Mouse (Mus musculus): ENCODE results near the gene Rec114. TPM values are rescaled to one million over a fixed set of nuclear protein-coding genes. Genes with fewer than 3 reads are reported as not detected.

Rec114 gene
- total RNA-seq (2014; fragmentation: Nextera tagmentation) (not detected in 2 replicates), total RNA-seq (2017) (not detected in 2 replicates)

- no peak for ATAC-seq (replicated peaks; ENCODE audit: poor library complexity, severe bottlenecking)
Observed at GRCm38 (mm10) chr9:58743702-58744248, at the start of gene Rec114. Rec114 (minus strand) TSS chr9:58743964.

- ATAC-seq (replicated peaks; ENCODE audit: poor library complexity, severe bottlenecking) = no peak
Observed at GRCm38 (mm10) chr9:58789476-58789875, 45.7 kb upstream of the Rec114 start.

DNA sequence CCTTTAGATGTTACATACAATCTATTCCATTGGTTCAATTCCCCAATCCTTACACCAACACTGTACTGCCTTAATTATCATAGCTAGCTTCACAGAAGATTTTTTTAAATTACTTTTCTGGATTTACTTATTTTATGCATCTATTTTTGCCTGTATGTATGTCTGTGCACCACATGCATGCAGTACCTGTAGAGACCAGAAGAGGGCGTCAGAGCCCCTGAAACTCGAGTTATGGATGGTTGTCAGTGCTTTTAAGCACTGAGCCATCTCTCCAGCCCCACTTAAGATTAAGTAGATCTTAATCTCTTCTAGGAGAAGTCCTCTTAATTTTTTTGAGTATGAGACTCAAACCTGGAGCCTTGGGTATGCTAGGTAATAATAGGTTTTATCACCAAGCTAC lies 31.6 kb upstream of the Rec114 start:
- no peak for ATAC-seq (replicated peaks; ENCODE audit: poor library complexity, severe bottlenecking)

GRCm38 (mm10) chr9:58774761-58775160 lies 31.0 kb upstream of the Rec114 start:
- ATAC-seq (replicated peaks; ENCODE audit: poor library complexity, severe bottlenecking) = no peak

DNA sequence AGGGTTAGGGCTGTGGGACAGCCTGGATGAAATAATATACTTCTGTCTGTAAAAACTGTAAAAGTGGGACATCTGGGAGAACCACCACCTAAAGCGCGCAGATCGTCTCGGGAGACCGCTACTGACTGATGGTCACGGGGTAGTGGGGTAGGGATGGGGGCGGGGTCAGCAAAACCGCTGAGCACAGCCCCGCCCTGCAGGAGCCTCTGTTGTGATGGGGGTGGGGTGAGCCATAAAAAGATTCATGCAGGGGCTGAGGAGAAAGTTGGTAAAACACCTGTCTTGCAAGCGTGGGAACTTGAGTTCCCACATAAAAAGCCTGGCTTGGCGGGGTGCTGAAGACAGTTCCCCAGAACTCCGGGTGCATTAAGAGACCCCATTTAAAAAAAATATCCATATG lies 26.2 kb upstream of the Rec114 start:
- ATAC-seq (replicated peaks; ENCODE audit: poor library complexity, severe bottlenecking) = no peak

DNA sequence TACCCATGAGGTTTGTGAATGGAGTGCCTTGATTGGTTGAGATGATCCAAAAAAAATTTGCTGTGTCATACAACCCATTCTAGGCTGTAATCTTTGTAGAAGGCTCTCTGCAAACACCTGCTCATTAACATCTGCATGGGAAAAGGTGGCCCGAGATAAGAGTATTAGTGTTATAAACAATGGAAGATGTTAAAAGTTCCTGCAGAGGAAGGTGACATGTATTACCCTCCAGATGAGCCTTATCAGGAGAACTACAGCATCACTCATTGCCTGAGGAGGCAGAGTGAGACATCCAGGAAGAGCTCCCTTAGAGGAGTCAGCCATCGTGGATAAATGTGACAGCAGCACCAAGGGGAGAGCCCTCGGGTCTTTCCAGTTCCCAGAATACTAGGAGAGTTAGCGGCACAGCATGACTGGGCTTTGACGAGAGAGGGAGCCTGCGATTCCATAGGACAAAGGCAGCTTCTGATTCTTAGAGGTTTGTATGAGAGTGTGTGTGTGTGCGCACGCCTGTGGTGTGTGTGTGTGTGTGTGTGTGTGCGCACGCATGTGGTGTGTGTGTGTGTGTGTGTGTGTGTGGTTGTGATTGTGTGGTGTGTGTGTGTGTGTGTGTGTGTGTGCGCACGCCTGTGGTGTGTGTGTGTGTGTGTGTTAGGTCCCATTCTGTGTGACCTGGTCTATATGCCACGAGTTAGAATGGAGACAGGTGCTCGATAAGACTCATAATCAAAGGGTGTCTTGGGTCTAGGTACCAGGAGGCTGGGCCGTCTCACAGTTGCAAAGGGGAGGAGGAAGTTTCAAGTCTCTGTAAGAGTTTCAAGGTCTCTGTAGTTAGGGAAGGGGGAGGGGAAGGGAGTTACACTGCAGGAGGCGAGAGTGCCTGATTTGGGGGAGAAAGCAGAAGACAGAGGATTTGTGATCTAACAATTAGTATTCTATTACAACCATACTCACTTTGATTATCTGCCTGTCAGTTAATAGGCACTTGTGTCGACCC lies 23.5 kb upstream of the Rec114 start:
- ATAC-seq (replicated peaks; ENCODE audit: poor library complexity, severe bottlenecking) = peak; percentile 48; the same call in 1 of the 2 replicates

DNA sequence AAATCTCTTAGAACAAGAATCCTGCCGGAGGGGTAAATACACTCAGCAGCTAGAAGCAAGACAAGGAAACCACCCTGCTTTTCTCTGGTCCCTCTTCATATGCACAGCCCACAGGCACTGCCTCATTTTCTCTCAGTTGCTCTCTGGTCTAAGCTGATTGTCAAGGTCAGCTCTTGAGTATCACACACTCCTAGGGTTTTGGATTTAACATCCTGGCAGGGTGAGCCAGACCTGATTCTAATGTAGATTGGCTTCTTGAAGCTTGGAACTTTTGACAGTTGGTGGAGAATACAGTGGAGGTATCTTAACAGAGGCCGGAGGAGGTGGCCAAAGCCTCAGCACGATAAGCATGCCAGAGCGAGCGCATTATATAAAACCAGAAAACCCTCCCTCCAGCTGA lies 20.6 kb upstream of the Rec114 start:
- no peak for ATAC-seq (replicated peaks; ENCODE audit: poor library complexity, severe bottlenecking)

DNA sequence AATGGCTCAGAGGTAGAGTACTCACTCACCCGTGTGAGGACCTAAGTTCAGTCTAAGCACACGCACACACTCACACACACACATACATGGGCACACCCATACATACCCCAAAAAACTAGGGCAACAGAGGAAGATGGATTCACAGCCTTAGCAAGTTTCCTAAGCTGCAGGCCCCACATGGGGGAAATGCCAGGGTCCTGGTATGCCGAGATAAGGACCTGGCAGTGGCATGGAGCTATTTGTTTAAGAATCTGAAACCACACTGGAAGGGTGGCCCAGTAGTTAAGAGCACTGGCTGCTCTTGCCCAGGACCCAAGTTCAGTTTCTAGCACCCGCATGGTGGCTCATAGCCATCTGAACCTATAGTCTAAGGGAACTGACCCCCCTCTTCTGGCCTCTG lies 19.4 kb upstream of the Rec114 start:
- no peak for ATAC-seq (replicated peaks; ENCODE audit: poor library complexity, severe bottlenecking)

DNA sequence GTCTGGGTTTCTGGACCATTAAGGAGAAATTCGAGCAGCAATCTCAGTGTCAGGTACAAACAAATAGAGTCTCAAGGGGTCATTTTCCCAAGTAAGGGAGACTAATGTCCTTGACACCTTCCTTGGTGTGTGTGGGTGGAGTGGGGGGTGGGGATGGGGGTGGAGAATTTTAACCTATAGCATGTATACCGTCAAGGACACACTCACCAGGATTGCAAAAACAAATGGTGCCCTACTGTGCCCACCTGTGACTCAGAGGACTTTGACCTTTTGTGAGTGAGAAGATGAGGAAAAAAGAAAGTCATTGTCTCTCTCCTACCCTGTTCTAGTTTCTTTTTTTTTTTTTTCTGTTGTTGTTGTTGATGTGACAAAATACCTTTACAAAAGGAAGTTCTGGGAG lies 18.3 kb upstream of the Rec114 start:
- no peak for ATAC-seq (replicated peaks; ENCODE audit: poor library complexity, severe bottlenecking)

DNA sequence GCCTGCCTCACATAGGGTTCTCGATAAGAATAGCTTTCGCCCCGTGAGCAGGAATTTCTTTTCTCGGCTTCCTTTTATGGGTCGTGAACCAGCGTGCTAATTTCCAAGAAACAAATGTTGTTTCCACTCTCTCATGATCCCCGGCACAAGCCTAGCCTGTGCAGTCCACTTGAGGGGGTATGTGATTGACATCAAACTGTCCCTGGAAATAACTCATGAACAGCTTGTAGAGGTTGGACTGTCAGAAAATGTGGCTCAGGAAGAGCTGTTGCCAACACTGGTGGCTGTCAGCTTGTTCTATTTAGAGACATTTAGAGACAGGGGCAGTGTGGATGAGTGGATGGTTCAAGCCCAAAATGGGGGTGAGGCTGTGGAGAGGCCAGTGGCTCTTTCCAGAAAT lies 15.0 kb upstream of the Rec114 start:
- ATAC-seq (replicated peaks; ENCODE audit: poor library complexity, severe bottlenecking) = no peak

GRCm38 (mm10) chr9:58756371-58757132 lies 12.8 kb upstream of the Rec114 start:
- no peak for ATAC-seq (replicated peaks; ENCODE audit: poor library complexity, severe bottlenecking)

- no peak for ATAC-seq (replicated peaks; ENCODE audit: poor library complexity, severe bottlenecking)
Observed at GRCm38 (mm10) chr9:58753606-58754005, 9.8 kb upstream of the Rec114 start.

DNA sequence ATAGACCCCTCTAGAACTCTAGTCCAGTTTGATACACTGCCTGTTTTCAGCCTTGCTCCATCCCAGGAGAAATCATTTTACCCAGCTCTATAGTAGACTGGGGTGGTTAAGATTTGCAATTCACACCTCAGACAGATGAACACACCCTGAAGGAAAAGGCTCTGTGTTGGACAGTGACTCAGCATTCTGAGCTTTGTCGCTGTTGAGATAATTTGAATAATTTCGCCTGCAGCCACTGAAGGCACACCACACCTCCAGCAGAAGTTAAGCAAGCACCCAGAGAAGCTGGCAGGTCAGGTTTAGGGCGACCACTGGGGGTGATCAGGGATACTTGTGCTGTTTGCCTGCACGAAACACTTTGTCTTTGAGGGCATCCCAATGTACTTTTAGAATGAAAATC lies 4.4 kb upstream of the Rec114 start:
- ATAC-seq (replicated peaks; ENCODE audit: poor library complexity, severe bottlenecking) = no peak

DNA sequence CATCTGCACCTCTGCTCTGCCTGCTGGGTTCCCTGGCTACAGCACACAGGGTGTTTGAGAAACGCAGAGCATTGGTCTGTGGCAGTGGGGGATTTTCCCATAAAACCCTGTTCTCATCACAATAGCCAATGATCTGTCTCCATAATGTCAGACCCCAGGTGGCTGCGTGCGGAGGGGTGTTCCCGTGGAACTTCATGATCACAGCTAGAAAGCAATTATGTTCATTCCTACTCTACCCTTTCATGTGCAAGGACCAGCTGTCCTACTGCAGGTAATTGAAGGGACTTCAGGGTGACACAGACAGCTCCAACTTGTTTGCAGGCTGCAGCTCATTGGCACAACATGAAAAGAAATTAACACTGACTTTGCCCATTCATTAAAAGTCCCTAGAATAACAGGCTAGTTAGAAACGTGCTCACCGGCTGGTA lies 3.6 kb upstream of the Rec114 start:
- no peak for ATAC-seq (replicated peaks; ENCODE audit: poor library complexity, severe bottlenecking)

GRCm38 (mm10) chr9:58742692-58743091 lies 1.1 kb downstream of the Rec114 start:
- no peak for ATAC-seq (replicated peaks; ENCODE audit: poor library complexity, severe bottlenecking)

- ATAC-seq (replicated peaks; ENCODE audit: poor library complexity, severe bottlenecking) = no peak
Observed at GRCm38 (mm10) chr9:58741369-58741768, 2.4 kb downstream of the Rec114 start.

DNA sequence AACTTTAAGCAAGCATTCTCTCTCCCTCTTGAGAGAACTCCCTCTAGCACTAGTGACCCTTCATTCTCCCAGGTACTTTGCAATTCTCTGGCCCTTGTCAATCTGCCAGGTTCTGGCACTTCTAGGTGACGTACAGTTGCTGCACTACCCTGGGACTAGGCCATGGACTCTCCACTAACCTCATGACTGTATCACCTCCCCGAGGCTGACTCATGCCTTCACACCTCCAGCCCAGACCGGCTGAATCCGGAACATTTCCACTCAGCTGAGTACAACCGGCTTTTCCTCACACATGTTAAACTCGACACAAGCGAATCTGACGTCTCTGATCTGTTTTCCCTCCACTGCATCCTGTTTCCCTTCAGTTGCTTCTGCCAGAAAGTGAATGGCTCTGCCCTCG lies 4.0 kb downstream of the Rec114 start:
- no peak for ATAC-seq (replicated peaks; ENCODE audit: poor library complexity, severe bottlenecking)

GRCm38 (mm10) chr9:58723165-58723564 lies 20.6 kb downstream of the Rec114 start:
- ATAC-seq (replicated peaks; ENCODE audit: poor library complexity, severe bottlenecking) = no peak

GRCm38 (mm10) chr9:58722151-58722550 lies 21.6 kb downstream of the Rec114 start:
- ATAC-seq (replicated peaks; ENCODE audit: poor library complexity, severe bottlenecking) = no peak

DNA sequence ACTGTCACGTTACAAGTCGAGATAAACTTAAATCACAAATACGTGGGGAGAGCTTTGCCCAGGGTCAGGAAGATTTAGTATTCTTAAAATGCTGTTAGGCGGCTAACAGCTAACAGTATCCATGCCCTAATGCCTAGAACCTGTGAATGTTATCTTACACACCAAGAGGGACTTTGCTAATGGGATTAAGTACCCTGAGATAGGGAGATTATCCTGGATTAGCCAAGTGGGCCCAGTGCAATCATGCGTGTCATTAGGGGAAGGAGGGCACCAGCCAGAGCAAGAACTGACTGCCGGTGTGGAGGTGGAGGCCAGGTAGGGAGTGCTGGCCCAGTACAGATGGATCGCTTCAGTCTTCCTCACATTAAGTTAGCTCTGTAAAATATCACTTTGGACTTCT lies 22.7 kb downstream of the Rec114 start:
- no peak for ATAC-seq (replicated peaks; ENCODE audit: poor library complexity, severe bottlenecking)

GRCm38 (mm10) chr9:58720167-58720566 lies 23.6 kb downstream of the Rec114 start:
- no peak for ATAC-seq (replicated peaks; ENCODE audit: poor library complexity, severe bottlenecking)
